Mouse (Mus musculus) erythroid progenitor cell, adult 5-6 weeks (primary cell): ENCODE measurements around the gene Glis3. TPM values are rescaled to one million over a fixed set of nuclear protein-coding genes. Genes with fewer than 3 reads are reported as not detected.

Experiments
- ATAC-seq: replicated peaks from 2 replicates; pipeline ENCODE4 v1.8.0; 2016; ENCODE audit warnings: moderate number of reproducible peaks, mild to moderate bottlenecking, moderate TSS enrichment, inconsistent platforms; ENCODE audit not compliant: poor library complexity, low FRiP score, severe bottlenecking
- total RNA-seq, 2 experiments: library from RNA; stranded (forward) in 1 of 2; stranded (reverse) in 1 of 2; fragments of 150-400 nt in 1 of 2; fragments of 186-747, 209-891 nt in 1 of 2; gene quantifications; 2 replicates each; pipeline versions ENCODE4 v1.2.3 to v1.2.4; 2015 to 2017; ENCODE audit warnings: low replicate concordance in 2 of 2

The Glis3 gene
- total RNA-seq, 2 experiments from 2014 or later: 6.3 TPM; not detected in 1

GRCm38 (mm10) chr19:28511910-28512309, 168.0 kb downstream of the Glis3 start:
- ATAC-seq: no peak

GRCm38 (mm10) chr19:28505376-28505775, 174.5 kb downstream of the Glis3 start:
- no peak for ATAC-seq

- no peak for ATAC-seq
Observed at GRCm38 (mm10) chr19:28503011-28503410, 176.9 kb downstream of the Glis3 start.

- no peak for ATAC-seq
Observed at GRCm38 (mm10) chr19:28500975-28501374, 178.9 kb downstream of the Glis3 start.

GRCm38 (mm10) chr19:28500505-28500904, 179.4 kb downstream of the Glis3 start:
- no peak for ATAC-seq

GRCm38 (mm10) chr19:28499786-28500185, 180.1 kb downstream of the Glis3 start:
- ATAC-seq: no peak

GRCm38 (mm10) chr19:28495926-28496325, 184.0 kb downstream of the Glis3 start:
- ATAC-seq: no peak

- ATAC-seq: no peak
Observed at GRCm38 (mm10) chr19:28493605-28494260, 186.1 kb downstream of the Glis3 start.

- no peak for ATAC-seq
Observed at GRCm38 (mm10) chr19:28478055-28478454, 201.8 kb downstream of the Glis3 start.

- no peak for ATAC-seq
Observed at GRCm38 (mm10) chr19:28477326-28477863, 202.5 kb downstream of the Glis3 start.

GRCm38 (mm10) chr19:28473621-28474020, 206.3 kb downstream of the Glis3 start:
- ATAC-seq: no peak

- no peak for ATAC-seq
Observed at GRCm38 (mm10) chr19:28471144-28471543, 208.7 kb downstream of the Glis3 start.

GRCm38 (mm10) chr19:28465779-28466178, 214.1 kb downstream of the Glis3 start:
- ATAC-seq: no peak

- no peak for ATAC-seq
Observed at GRCm38 (mm10) chr19:28454331-28454730, 225.5 kb downstream of the Glis3 start.

- ATAC-seq: no peak
Observed at GRCm38 (mm10) chr19:28452951-28453520, 226.8 kb downstream of the Glis3 start.

- ATAC-seq: no peak
Observed at GRCm38 (mm10) chr19:28448811-28449210, 231.1 kb downstream of the Glis3 start.

GRCm38 (mm10) chr19:28442161-28442560, 237.7 kb downstream of the Glis3 start:
- no peak for ATAC-seq

GRCm38 (mm10) chr19:28436457-28437148, 243.3 kb downstream of the Glis3 start:
- ATAC-seq: no peak

GRCm38 (mm10) chr19:28428220-28428816, 251.6 kb downstream of the Glis3 start:
- no peak for ATAC-seq

- ATAC-seq: no peak
Observed at GRCm38 (mm10) chr19:28424180-28424579, 255.7 kb downstream of the Glis3 start.
